Mouse (Mus musculus) c-Kit-negative CD71-positive TER-119-positive erythroid progenitor cells, embryonic 14.5 days (primary cell): ENCODE measurements around the gene P3h4.
"Not testable (repeated sequence)": the region's sequence is repeated elsewhere in the genome, so short reads cannot be mapped to it uniquely, and the experiment has no call there.

Source experiments
- DNase-seq: peaks from one replicate; pipeline ENCODE4 v3.0.0-alpha.2; 2013; ENCODE audit warnings: low read depth, low spot score

Gene P3h4

DNA sequence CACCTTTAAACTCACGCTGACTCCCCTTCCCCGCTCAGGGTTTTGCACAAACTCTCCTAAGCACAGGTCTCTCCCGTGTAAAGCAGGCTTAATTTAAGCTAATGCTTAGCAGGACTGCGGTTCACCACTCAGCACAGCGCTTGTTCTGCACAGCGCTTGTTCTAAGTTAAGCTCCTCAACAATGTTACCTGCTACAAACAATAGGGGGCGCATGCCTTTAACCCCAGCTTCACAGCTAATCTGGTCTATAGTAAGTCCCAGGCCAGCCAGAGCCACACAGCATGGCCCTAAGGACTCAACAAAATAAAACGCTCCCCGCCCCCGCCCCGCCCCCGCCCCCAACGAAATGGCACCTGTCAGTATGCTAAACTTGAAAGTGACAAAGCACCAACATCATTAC, 53.6 kb downstream of the P3h4 start:
- not testable (repeated sequence) for DNase-seq

DNA sequence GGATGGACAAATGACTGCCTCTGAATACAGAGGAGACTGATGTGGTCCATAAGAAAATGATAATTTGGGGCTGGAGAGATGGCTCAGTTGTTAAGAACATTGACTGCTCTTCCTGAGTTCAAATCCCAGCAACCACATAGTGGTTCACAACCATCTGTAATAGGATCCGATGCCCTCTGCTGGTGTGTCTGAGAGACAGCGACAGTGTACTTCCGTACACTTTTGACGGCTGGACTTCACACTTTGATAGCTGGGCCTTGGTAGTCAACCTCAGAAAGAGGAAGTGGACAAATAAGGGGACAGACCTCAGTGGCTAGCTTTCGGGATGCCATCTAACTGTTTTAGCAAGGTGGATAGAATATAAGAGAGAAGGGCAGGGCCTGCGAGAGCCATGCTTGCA, 54.5 kb downstream of the P3h4 start:
- no peak for DNase-seq
